Mouse (Mus musculus): ENCODE measurements around the gene Tns1.

Gene Tns1

GRCm38 (mm10) chr1:73993279-73993678 is 131.0 kb downstream of the Tns1 start:
- DNase-seq (ENCODE audit: low read depth, low spot score) = no peak

GRCm38 (mm10) chr1:73992201-73992938 is 131.9 kb downstream of the Tns1 start:
- DNase-seq (ENCODE audit: low read depth, low spot score) = no peak

GRCm38 (mm10) chr1:73991226-73991625 is 133.0 kb downstream of the Tns1 start:
- no peak for DNase-seq (ENCODE audit: low read depth, low spot score)

GRCm38 (mm10) chr1:73990024-73990423 is 134.2 kb downstream of the Tns1 start:
- no peak for DNase-seq (ENCODE audit: low read depth, low spot score)

- no peak for DNase-seq (ENCODE audit: low read depth, low spot score)
Observed at GRCm38 (mm10) chr1:73987705-73988201, 136.5 kb downstream of the Tns1 start.

GRCm38 (mm10) chr1:73986268-73987045 is 137.8 kb downstream of the Tns1 start:
- DNase-seq (ENCODE audit: low read depth, low spot score) = peak; percentile 82

GRCm38 (mm10) chr1:73985611-73986010 is 138.6 kb downstream of the Tns1 start:
- DNase-seq (ENCODE audit: low read depth, low spot score) = no peak

- DNase-seq (ENCODE audit: low read depth, low spot score) = no peak
Observed at GRCm38 (mm10) chr1:73979214-73979613, 145.0 kb downstream of the Tns1 start.

GRCm38 (mm10) chr1:73978576-73978975 is 145.7 kb downstream of the Tns1 start:
- DNase-seq (ENCODE audit: low read depth, low spot score) = no peak

GRCm38 (mm10) chr1:73973992-73974391 is 150.3 kb downstream of the Tns1 start:
- DNase-seq (ENCODE audit: low read depth, low spot score) = no peak

- no peak for DNase-seq (ENCODE audit: low read depth, low spot score)
Observed at GRCm38 (mm10) chr1:73972726-73973125, 151.5 kb downstream of the Tns1 start.

GRCm38 (mm10) chr1:73970161-73970730 is 154.0 kb downstream of the Tns1 start:
- no peak for DNase-seq (ENCODE audit: low read depth, low spot score)

GRCm38 (mm10) chr1:73968712-73969511 is 155.3 kb downstream of the Tns1 start:
- no peak for DNase-seq (ENCODE audit: low read depth, low spot score)

GRCm38 (mm10) chr1:73966411-73967238 is 157.6 kb downstream of the Tns1 start:
- no peak for DNase-seq (ENCODE audit: low read depth, low spot score)

- no peak for DNase-seq (ENCODE audit: low read depth, low spot score)
Observed at GRCm38 (mm10) chr1:73964151-73964743, 160.0 kb downstream of the Tns1 start.

- no peak for DNase-seq (ENCODE audit: low read depth, low spot score)
Observed at GRCm38 (mm10) chr1:73963626-73964025, 160.6 kb downstream of the Tns1 start.

GRCm38 (mm10) chr1:73962668-73963371 is 161.4 kb downstream of the Tns1 start:
- DNase-seq (ENCODE audit: low read depth, low spot score) = peak; percentile 79

GRCm38 (mm10) chr1:73962049-73962448 is 162.2 kb downstream of the Tns1 start:
- DNase-seq (ENCODE audit: low read depth, low spot score) = no peak

- DNase-seq (ENCODE audit: low read depth, low spot score) = no peak
Observed at GRCm38 (mm10) chr1:73959758-73960157, 164.5 kb downstream of the Tns1 start.

GRCm38 (mm10) chr1:73959344-73959743 is 164.9 kb downstream of the Tns1 start:
- no peak for DNase-seq (ENCODE audit: low read depth, low spot score)
